Mouse (Mus musculus) MEL (cell line): ENCODE measurements around the gene Il15ra. TPM values are rescaled to one million over a fixed set of nuclear protein-coding genes. Genes with fewer than 3 reads are reported as not detected.

ENCODE experiments used
- DNase-seq: peaks from one replicate; pipeline ENCODE4 v3.0.0; 2011; ENCODE audit warnings: low read depth, low spot score
- H3K27ac ChIP-seq: 2 replicates; pipeline ENCODE4 v1.5.1; 2012; ENCODE audit warnings: low read depth, mild to moderate bottlenecking, control low read depth, low read length, moderate library complexity; ENCODE audit not compliant: control insufficient read depth
- H3K27me3 ChIP-seq, 2 experiments: fragments of 150-350 bp in 1 of 2; sonication (generic) in 1 of 2; 2 replicates each; pipeline ENCODE4 v1.6.1; 2012; ENCODE audit warnings: low read length in 2 of 2, mild to moderate bottlenecking in 2 of 2, improper control_type of control experiment in 1 of 2, moderate library complexity in 1 of 2; ENCODE audit not compliant: insufficient read depth in 2 of 2, control insufficient read depth in 1 of 2
- H3K36me3 ChIP-seq, 2 experiments: 2 replicates each; pipeline ENCODE4 v1.6.1; 2012 to 2014; ENCODE audit warnings: low read length in 2 of 2, improper control_type of control experiment in 1 of 2, inconsistent platforms in 1 of 2, mild to moderate bottlenecking in 1 of 2; ENCODE audit not compliant: insufficient read depth in 2 of 2, control insufficient read depth in 1 of 2
- H3K4me1 ChIP-seq, 2 experiments: fragments of 150-350 bp in 1 of 2; sonication (generic) in 1 of 2; 2 replicates each; pipeline ENCODE4 v1.6.1; 2012; ENCODE audit warnings: low read length in 2 of 2, improper control_type of control experiment in 1 of 2, mild to moderate bottlenecking in 1 of 2; ENCODE audit not compliant: insufficient read depth in 2 of 2, control insufficient read depth in 1 of 2
- H3K4me3 ChIP-seq, 2 experiments: fragments of 150-350 bp in 1 of 2; sonication (generic) in 1 of 2; 2 replicates each; pipeline ENCODE4 v1.5.1; 2012; ENCODE audit warnings: low read depth in 2 of 2, low read length in 2 of 2, mild to moderate bottlenecking in 2 of 2, moderate library complexity in 2 of 2, control low read depth in 1 of 2, improper control_type of control experiment in 1 of 2; ENCODE audit not compliant: control insufficient read depth in 1 of 2, insufficient read depth in 1 of 2
- H3K79me2 ChIP-seq: 2 replicates; pipeline ENCODE4 v1.6.1; 2012; ENCODE audit warnings: mild to moderate bottlenecking, low read length, moderate library complexity; ENCODE audit not compliant: control insufficient read depth, poor library complexity, insufficient read depth
- H3K9ac ChIP-seq: 2 replicates; pipeline ENCODE4 v1.6.1; 2012; ENCODE audit warnings: low read depth, mild to moderate bottlenecking, control low read depth, low read length, moderate library complexity; ENCODE audit not compliant: control insufficient read depth, poor library complexity, severe bottlenecking
- H3K9me3 ChIP-seq: fragments of 150-350 bp; sonication (generic); replicated peaks from 2 replicates; pipeline ENCODE4 v1.6.1; 2012; ENCODE audit warnings: mild to moderate bottlenecking, low read length, improper control_type of control experiment, moderate library complexity; ENCODE audit not compliant: insufficient read depth
- BHLHE40 ChIP-seq: IDR thresholded peaks from 2 replicates; pipeline ENCODE4 v1.6.1; 2012; ENCODE audit warnings: low read depth, mild to moderate bottlenecking, inconsistent platforms, low read length, improper control_type of control experiment, borderline replicate concordance
- CHD1 ChIP-seq: IDR thresholded peaks from 2 replicates; pipeline ENCODE4 v1.6.1; 2012; ENCODE audit warnings: low read depth, mild to moderate bottlenecking, inconsistent platforms, low read length, improper control_type of control experiment
- CTCF ChIP-seq, 3 experiments: IDR thresholded peaks in 2 of 3; conservative IDR thresholded peaks in 1 of 3; 2 replicates each; pipeline ENCODE4 v1.5.1; 2011 to 2012; ENCODE audit warnings: low read length in 3 of 3, low read depth in 2 of 3, mild to moderate bottlenecking in 2 of 3, improper control_type of control experiment in 1 of 3, inconsistent platforms in 1 of 3, mixed read lengths in 1 of 3, moderate library complexity in 1 of 3; ENCODE audit not compliant: control insufficient read depth in 1 of 3, insufficient read depth in 1 of 3, poor library complexity in 1 of 3, severe bottlenecking in 1 of 3
- GATA1 ChIP-seq: IDR thresholded peaks from 2 replicates; pipeline ENCODE4 v1.6.1; 2011; ENCODE audit warnings: low read depth, low read length, improper control_type of control experiment
- MAFK ChIP-seq: IDR thresholded peaks from 2 replicates; pipeline ENCODE4 v1.6.1; 2011; ENCODE audit warnings: low read depth, mild to moderate bottlenecking, low read length, improper control_type of control experiment, borderline replicate concordance
- MEF2A ChIP-seq: IDR thresholded peaks from 2 replicates; pipeline ENCODE4 v1.6.1; 2014; ENCODE audit warnings: low read depth, mild to moderate bottlenecking, inconsistent platforms, low read length, improper control_type of control experiment; ENCODE audit not compliant: poor library complexity, insufficient replicate concordance, severe bottlenecking; ENCODE audit errors: extremely low read depth
- MYB ChIP-seq: IDR thresholded peaks from 2 replicates; pipeline ENCODE4 v1.6.1; 2011; ENCODE audit warnings: mild to moderate bottlenecking, low read depth, low read length, improper control_type of control experiment
- MYC ChIP-seq: IDR thresholded peaks from 2 replicates; pipeline ENCODE4 v1.6.1; 2011; ENCODE audit warnings: low read depth, mild to moderate bottlenecking, low read length, improper control_type of control experiment, moderate library complexity
- POLR2A ChIP-seq, 2 experiments: IDR thresholded peaks; 2 replicates each; pipeline ENCODE4 v1.6.1; 2011 to 2012; ENCODE audit warnings: low read length in 2 of 2, mild to moderate bottlenecking in 2 of 2, control low read depth in 1 of 2, improper control_type of control experiment in 1 of 2, low read depth in 1 of 2, moderate library complexity in 1 of 2; ENCODE audit not compliant: control insufficient read depth in 1 of 2, insufficient read depth in 1 of 2, poor library complexity in 1 of 2
- POLR2AphosphoS2 ChIP-seq: IDR thresholded peaks from 2 replicates; pipeline ENCODE4 v1.6.1; 2011; ENCODE audit warnings: low read length, improper control_type of control experiment
- POLR2AphosphoS5 ChIP-seq: IDR thresholded peaks from 2 replicates; pipeline ENCODE4 v1.6.1; 2012; ENCODE audit warnings: low read depth, borderline replicate concordance, mild to moderate bottlenecking, inconsistent platforms, low read length, moderate library complexity, mixed read lengths
- RAD21 ChIP-seq: IDR thresholded peaks from 2 replicates; pipeline ENCODE4 v1.6.1; 2011; ENCODE audit warnings: mild to moderate bottlenecking, low read depth, low read length, improper control_type of control experiment
- SMC3 ChIP-seq: IDR thresholded peaks from 2 replicates; pipeline ENCODE4 v1.6.1; 2011; ENCODE audit warnings: low read depth, low read length, improper control_type of control experiment
- TAL1 ChIP-seq: IDR thresholded peaks from 2 replicates; pipeline ENCODE4 v1.6.1; 2012; ENCODE audit warnings: mild to moderate bottlenecking, inconsistent platforms, low read length, moderate library complexity, mixed read lengths
- TCF12 ChIP-seq: IDR thresholded peaks from 2 replicates; pipeline ENCODE4 v1.6.1; 2014; ENCODE audit warnings: low read depth, mild to moderate bottlenecking, inconsistent platforms, low read length, improper control_type of control experiment, moderate library complexity
- UBTF ChIP-seq: IDR thresholded peaks from 2 replicates; pipeline ENCODE4 v1.6.1; 2012; ENCODE audit warnings: low read depth, mild to moderate bottlenecking, inconsistent platforms, low read length, improper control_type of control experiment, moderate library complexity, borderline replicate concordance; ENCODE audit not compliant: insufficient read depth
- ZKSCAN1 ChIP-seq: IDR thresholded peaks from 2 replicates; pipeline ENCODE4 v1.6.1; 2012; ENCODE audit warnings: low read depth, mild to moderate bottlenecking, inconsistent platforms, low read length, improper control_type of control experiment, moderate library complexity
- ZMIZ1 ChIP-seq: IDR thresholded peaks from 2 replicates; pipeline ENCODE4 v1.6.1; 2012; ENCODE audit warnings: low read depth, mild to moderate bottlenecking, inconsistent platforms, low read length, improper control_type of control experiment, moderate library complexity
- polyA plus RNA-seq, 2 experiments: library from polyadenylated mRNA; stranded (reverse) in 1 of 2; unstranded in 1 of 2; fragments of >175 nt in 1 of 2; fragments of >200 nt in 1 of 2; gene quantifications; 2 replicates each; pipeline versions ENCODE4 v1.2.1 to v1.2.4; 2012; ENCODE audit warnings: low replicate concordance in 2 of 2, low read depth in 1 of 2; ENCODE audit not compliant: insufficient read length in 2 of 2, insufficient read depth in 1 of 2, missing spikeins in 1 of 2
- total RNA-seq: library from RNA; depleted of rRNA; stranded (reverse); fragments of 300-350 nt; gene quantifications from 2 replicates; pipeline ENCODE4 v1.2.3, GENCODE M21; 2012

Il15ra gene
- total and polyA plus RNA-seq, 3 experiments = 0.50 to 0.95 TPM; not detected in 1

GRCm38 (mm10) chr2:11663961-11664360 is 41.1 kb upstream of the Il15ra start (continued):
- no peak for TF ChIP-seq POLR2A (IDR thresholded peaks at IDR 0.05; ENCODE audit: control insufficient read depth in 1 of 2, insufficient read depth in 1 of 2, low read depth in 1 of 2, low read length in 2 of 2, poor library complexity in 1 of 2)
- no peak for TF ChIP-seq ZMIZ1
- TF ChIP-seq MYB = no peak
- no peak for TF ChIP-seq TCF12
- peak; percentile 83 to 98 (median 86) for TF ChIP-seq CTCF (IDR thresholded peaks at IDR 0.05 in 2 of 3, conservative IDR thresholded peaks at IDR 0.05 in 1 of 3; ENCODE audit: control insufficient read depth in 1 of 3, insufficient read depth in 1 of 3, low read depth in 2 of 3, low read length in 3 of 3, poor library complexity in 1 of 3, severe bottlenecking in 1 of 3)
- TF ChIP-seq MEF2A = no peak
- TF ChIP-seq RAD21 = peak; percentile 60

GRCm38 (mm10) chr2:11664367-11664766 is 40.7 kb upstream of the Il15ra start:
- TF ChIP-seq BHLHE40 = no peak
- TF ChIP-seq CTCF (IDR thresholded peaks at IDR 0.05 in 2 of 3, conservative IDR thresholded peaks at IDR 0.05 in 1 of 3; ENCODE audit: control insufficient read depth in 1 of 3, insufficient read depth in 1 of 3, low read depth in 2 of 3, low read length in 3 of 3, poor library complexity in 1 of 3, severe bottlenecking in 1 of 3) = peak in 2 of 3 experiments; percentile 29 to 38; a peak in 5 of 6 replicates
- no peak for TF ChIP-seq ZMIZ1
- peak; percentile 45 for DNase-seq
- Histone ChIP-seq H3K79me2 (no peaks in the 10 kb centered on the region), H3K27ac (no peak overlapping the region), H3K9ac (no peak overlapping the region), H3K27me3 (no peaks in the 10 kb centered on the region; a peak in 1 of 4 replicates), H3K36me3 (no peaks in the 10 kb centered on the region), H3K9me3 (no peaks in the 10 kb centered on the region), H3K4me3 (peak overlapping the region in 1 of 2 experiments; percentile 22; a peak in 2 of 4 replicates), H3K4me1 (peaks cover 0 to 6% of the 10 kb centered on the region in 2 experiments; a peak in 1 of 4 replicates)

- Histone ChIP-seq H3K4me1 (peaks cover 0 to 6% of the 10 kb centered on the region in 2 experiments; a peak in 1 of 4 replicates), H3K9me3 (no peaks in the 10 kb centered on the region), H3K27me3 (no peaks in the 10 kb centered on the region; a peak in 1 of 4 replicates), H3K79me2 (no peaks in the 10 kb centered on the region), H3K4me3 (no peak overlapping the region), H3K9ac (no peak overlapping the region), H3K36me3 (no peaks in the 10 kb centered on the region), H3K27ac (no peak overlapping the region)
- no peak for DNase-seq
- no peak for TF ChIP-seq POLR2A (IDR thresholded peaks at IDR 0.05; ENCODE audit: control insufficient read depth in 1 of 2, insufficient read depth in 1 of 2, low read depth in 1 of 2, low read length in 2 of 2, poor library complexity in 1 of 2)
- TF ChIP-seq BHLHE40 = no peak
- TF ChIP-seq POLR2AphosphoS2 = no peak
- TF ChIP-seq MEF2A = no peak
- no peak for TF ChIP-seq GATA1
- TF ChIP-seq ZKSCAN1 = no peak
- no peak for TF ChIP-seq CHD1
- TF ChIP-seq SMC3 = no peak
- no peak for TF ChIP-seq MYC
- no peak for TF ChIP-seq POLR2AphosphoS5
- no peak for TF ChIP-seq MAFK
- no peak for TF ChIP-seq TAL1
- no peak for TF ChIP-seq UBTF
Measured at GRCm38 (mm10) chr2:11664806-11665205, 40.3 kb upstream of the Il15ra start.
